Mouse (Mus musculus) CH12.LX (cell line): ENCODE data around the gene 4921539E11Rik.

ENCODE experiments used
- CHD2 ChIP-seq: IDR thresholded peaks from 2 replicates; pipeline ENCODE4 v1.6.1; 2011; ENCODE audit warnings: low read length, improper control_type of control experiment
- CTCF ChIP-seq, 2 experiments: IDR thresholded peaks in 1 of 2; conservative IDR thresholded peaks in 1 of 2; 2 replicates each; pipeline ENCODE4 v1.5.1; 2011 to 2012; ENCODE audit warnings: low read depth in 2 of 2, low read length in 2 of 2, improper control_type of control experiment in 1 of 2, inconsistent platforms in 1 of 2, mild to moderate bottlenecking in 1 of 2, moderate library complexity in 1 of 2
- E2F4 ChIP-seq: IDR thresholded peaks from 2 replicates; pipeline ENCODE4 v1.6.1; 2011; ENCODE audit warnings: low read depth, low read length, improper control_type of control experiment; ENCODE audit not compliant: insufficient replicate concordance
- HCFC1 ChIP-seq: IDR thresholded peaks from 2 replicates; pipeline ENCODE4 v1.6.1; 2012; ENCODE audit warnings: low read depth, mild to moderate bottlenecking, inconsistent platforms, low read length, improper control_type of control experiment
- IRF4 ChIP-seq: IDR thresholded peaks from 2 replicates; pipeline ENCODE4 v1.6.1; 2014; ENCODE audit warnings: low read depth, mild to moderate bottlenecking, inconsistent platforms, low read length, improper control_type of control experiment
- MAZ ChIP-seq: IDR thresholded peaks from 2 replicates; pipeline ENCODE4 v1.6.1; 2012; ENCODE audit warnings: low read depth, mild to moderate bottlenecking, inconsistent platforms, low read length, improper control_type of control experiment, moderate library complexity
- POLR2A ChIP-seq: IDR thresholded peaks from 2 replicates; pipeline ENCODE4 v1.6.1; 2011; ENCODE audit warnings: low read depth, mild to moderate bottlenecking, improper control_type of control experiment, low read length
- RCOR1 ChIP-seq: conservative IDR thresholded peaks from 2 replicates; pipeline ENCODE4 v1.6.1; 2012; ENCODE audit warnings: low read depth, mild to moderate bottlenecking, inconsistent platforms, low read length, improper control_type of control experiment
- USF1 ChIP-seq: IDR thresholded peaks from 2 replicates; pipeline ENCODE4 v1.6.1; 2014; ENCODE audit warnings: low read depth, mild to moderate bottlenecking, inconsistent platforms, low read length, improper control_type of control experiment

- TF ChIP-seq POLR2A (no peak), CTCF (conservative IDR thresholded peaks at IDR 0.05 in 1 of 2, IDR thresholded peaks at IDR 0.05 in 1 of 2; ENCODE audit: low read depth in 2 of 2, low read length in 2 of 2) (no peak), USF1 (no peak), HCFC1 (no peak), CHD2 (no peak), E2F4 (no peak), MAZ (no peak), RCOR1 (no peak), IRF4 (no peak)
Measured at GRCm38 (mm10) chr4:103247813-103248212, 42.9 kb downstream of the 4921539E11Rik start.
